Mouse (Mus musculus): ENCODE measurements around the gene Sema3b. TPM values are rescaled to one million over a fixed set of nuclear protein-coding genes. Genes with fewer than 3 reads are reported as not detected.

The Sema3b gene
- total and polyA plus RNA-seq, 2 experiments from 2014 or later = 4.0 to 16.7 TPM

DNA sequence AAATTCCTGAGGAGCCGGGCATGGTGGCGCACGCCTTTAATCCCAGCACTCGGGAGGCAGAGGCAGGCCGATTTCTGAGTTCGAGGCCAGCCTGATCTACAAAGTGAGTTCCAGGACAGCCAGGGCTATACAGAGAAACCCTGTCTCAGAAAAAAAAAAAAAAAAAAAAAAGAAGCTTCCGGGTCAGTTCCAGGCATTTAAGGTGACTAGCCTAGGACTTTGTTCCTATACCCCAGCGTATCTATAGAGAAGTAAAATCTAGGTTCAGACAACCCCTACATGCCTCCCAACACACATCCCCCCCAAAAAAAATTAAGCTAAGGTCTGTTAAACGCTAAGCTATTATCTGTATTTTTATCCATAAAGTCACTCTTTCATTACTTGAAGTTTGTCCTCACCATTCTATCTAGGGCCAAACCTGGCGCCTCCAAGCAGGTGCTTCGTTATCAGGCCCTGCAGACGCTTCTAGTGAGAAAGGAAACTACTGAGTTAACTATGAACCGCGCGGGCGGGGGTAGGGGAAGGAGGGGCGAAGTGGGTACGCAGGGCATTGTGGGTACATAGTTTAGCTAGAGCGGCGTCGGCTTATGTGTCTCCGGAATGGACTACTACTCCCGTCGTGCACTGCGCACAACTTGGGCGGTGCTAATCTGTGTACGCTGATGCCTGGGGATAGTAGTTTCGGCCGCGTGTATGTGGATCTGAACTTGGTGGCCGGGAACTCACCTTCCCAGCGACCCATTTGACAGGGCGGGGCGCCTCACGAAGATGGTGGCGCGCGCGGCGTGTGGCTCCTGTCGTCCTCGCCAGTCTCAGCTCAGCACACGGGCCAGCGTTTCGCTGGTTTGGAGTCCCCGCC lies 21.8 kb downstream of the Sema3b start, which contains the start of gene Ifrd2:
TSS of gene Ifrd2 (plus strand) at position 669 of the 859 bp plus-strand sequence.
- no peak within 1 kb of the TSS for H3K27ac ChIP-seq (ENCODE audit: low read depth, low read length)
- WGBS = 13% methylated on average over 46 of the region's 46 CpGs
- peak; percentile 97 for ATAC-seq (ENCODE audit: low FRiP score)
- peak within 1 kb of the TSS; percentile 75 for H3K4me2 ChIP-seq (ENCODE audit: low read depth, low read length, poor library complexity, severe bottlenecking)
- H3K4me1 ChIP-seq (ENCODE audit: insufficient read depth, low read length) = peaks cover 11% of the 10 kb centered on the region; the same call in 1 of the 2 replicates
- peak within 1 kb of the TSS; percentile 53; the same call in 1 of the 2 replicates for H3K9ac ChIP-seq (replicated peaks; ENCODE audit: low read length, poor library complexity, severe bottlenecking)
- peak; percentile 99 for DNase-seq (ENCODE audit: low spot score)
- peaks cover 29% of the 10 kb centered on the region for H3K36me3 ChIP-seq (ENCODE audit: insufficient read depth, low read length)
- no peaks in the 10 kb centered on the region for H3K9me3 ChIP-seq (ENCODE audit: low read length)
- TF ChIP-seq CTCF (IDR thresholded peaks at IDR 0.05) = no peak
- H3K4me3 ChIP-seq (ENCODE audit: low read depth, low read length) = peak within 1 kb of the TSS; percentile 62
- no peaks in the 10 kb centered on the region for H3K27me3 ChIP-seq (ENCODE audit: insufficient read depth, low read length)

DNA sequence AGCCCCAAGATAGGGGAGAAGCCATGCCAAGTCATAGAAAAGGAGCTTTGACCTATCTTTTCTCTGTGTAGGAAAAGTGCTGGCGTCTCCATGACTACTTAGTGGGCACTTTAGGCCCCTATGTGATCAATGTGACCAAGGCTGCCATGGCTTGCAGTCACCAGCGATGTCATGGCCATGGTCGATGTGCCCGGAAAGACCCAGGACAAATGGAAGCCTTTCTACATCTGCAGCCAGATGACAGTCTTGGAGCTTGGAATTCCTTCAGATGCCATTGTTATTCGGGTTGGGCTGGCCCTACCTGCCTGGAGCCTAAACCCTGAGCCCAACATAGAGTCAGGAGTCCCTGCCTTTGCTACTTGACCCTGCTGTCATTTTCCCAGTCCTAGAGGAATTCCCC lies 22.5 kb downstream of the Sema3b start:
- H3K4me1 ChIP-seq (ENCODE audit: insufficient read depth, low read length) = peaks cover 15% of the 10 kb centered on the region; the same call in 1 of the 2 replicates
- H3K27me3 ChIP-seq (ENCODE audit: insufficient read depth, low read length) = no peaks in the 10 kb centered on the region
- H3K4me2 ChIP-seq (ENCODE audit: low read depth, low read length, poor library complexity, severe bottlenecking) = no peak overlapping the region
- no peak overlapping the region for H3K9ac ChIP-seq (replicated peaks; ENCODE audit: low read length, poor library complexity, severe bottlenecking)
- peaks cover 24% of the 10 kb centered on the region for H3K36me3 ChIP-seq (ENCODE audit: insufficient read depth, low read length)
- H3K9me3 ChIP-seq (ENCODE audit: low read length) = no peaks in the 10 kb centered on the region
- no peak for TF ChIP-seq CTCF (IDR thresholded peaks at IDR 0.05)
- no peak overlapping the region for H3K4me3 ChIP-seq (ENCODE audit: low read depth, low read length)
- 98% methylated on average over 5 of the region's 5 CpGs for WGBS
- DNase-seq (ENCODE audit: low spot score) (no peak), ATAC-seq (ENCODE audit: low FRiP score) (no peak)
- H3K27ac ChIP-seq (ENCODE audit: low read depth, low read length) = no peak overlapping the region

DNA sequence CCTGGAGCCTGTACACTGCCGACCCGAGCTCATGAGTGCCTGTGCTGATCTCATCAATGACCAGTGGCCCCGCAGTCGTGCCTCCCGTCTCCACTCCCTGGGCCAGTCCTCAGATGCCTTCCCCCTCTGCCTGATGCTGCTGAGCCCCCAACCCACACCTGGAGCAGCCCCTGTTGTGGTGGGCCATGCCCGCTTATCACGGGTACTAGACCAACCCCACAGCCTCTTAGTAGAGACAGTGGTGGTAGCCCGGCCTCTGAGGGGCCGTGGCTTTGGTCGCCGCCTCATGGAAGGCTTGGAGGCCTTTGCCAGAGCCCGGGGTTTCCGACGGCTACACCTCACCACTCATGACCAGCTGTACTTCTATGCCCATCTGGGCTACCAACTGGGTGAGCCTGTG lies 25.9 kb downstream of the Sema3b start:
- H3K9ac ChIP-seq (replicated peaks; ENCODE audit: low read length, poor library complexity, severe bottlenecking) = no peak overlapping the region
- no peak for DNase-seq (ENCODE audit: low spot score)
- H3K4me2 ChIP-seq (ENCODE audit: low read depth, low read length, poor library complexity, severe bottlenecking) = no peak overlapping the region
- peaks cover 14% of the 10 kb centered on the region; the same call in 1 of the 2 replicates for H3K4me1 ChIP-seq (ENCODE audit: insufficient read depth, low read length)
- H3K36me3 ChIP-seq (ENCODE audit: insufficient read depth, low read length) = peaks cover 6% of the 10 kb centered on the region
- no peaks in the 10 kb centered on the region for H3K27me3 ChIP-seq (ENCODE audit: insufficient read depth, low read length)
- WGBS = 96% methylated on average over 14 of the region's 14 CpGs
- H3K4me3 ChIP-seq (ENCODE audit: low read depth, low read length) = no peak overlapping the region
- TF ChIP-seq CTCF (IDR thresholded peaks at IDR 0.05) = no peak
- no peak for ATAC-seq (ENCODE audit: low FRiP score)
- no peaks in the 10 kb centered on the region for H3K9me3 ChIP-seq (ENCODE audit: low read length)
- no peak overlapping the region for H3K27ac ChIP-seq (ENCODE audit: low read depth, low read length)

DNA sequence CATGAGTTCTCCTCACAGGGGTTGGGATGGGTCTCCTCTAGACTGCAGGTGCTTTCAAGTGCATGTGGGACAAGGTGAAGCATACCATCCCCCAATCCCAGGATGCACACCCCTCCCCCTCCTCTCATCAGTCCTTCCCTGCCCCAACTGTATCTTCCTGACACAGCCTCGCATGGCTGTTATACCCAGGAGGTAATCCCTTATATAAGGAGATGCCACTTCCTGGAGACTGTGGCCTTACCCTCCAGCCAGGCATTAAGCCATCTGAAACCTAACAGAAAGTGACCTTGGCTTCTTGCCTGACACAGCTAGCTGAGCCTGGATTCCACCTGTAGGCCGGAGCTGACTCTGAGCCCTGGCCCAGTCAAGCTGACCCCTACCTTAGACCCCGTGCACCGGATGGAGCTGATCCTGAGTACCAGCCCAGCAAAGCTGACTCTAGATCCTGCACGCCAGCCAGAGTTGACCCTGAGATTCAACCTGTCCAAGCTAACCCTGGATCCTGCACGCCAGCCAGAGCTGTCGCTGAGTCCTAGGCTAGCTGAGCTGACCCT lies 26.4 kb downstream of the Sema3b start:
- H3K9ac ChIP-seq (replicated peaks; ENCODE audit: low read length, poor library complexity, severe bottlenecking) = no peak overlapping the region
- H3K4me1 ChIP-seq (ENCODE audit: insufficient read depth, low read length) = 0 out of 2 replicates have a peak, but pooled peaks cover 11% of the 10 kb centered on the region
- TF ChIP-seq CTCF (IDR thresholded peaks at IDR 0.05) = no peak
- no peak overlapping the region for H3K27ac ChIP-seq (ENCODE audit: low read depth, low read length)
- no peaks in the 10 kb centered on the region for H3K9me3 ChIP-seq (ENCODE audit: low read length)
- no peaks in the 10 kb centered on the region for H3K27me3 ChIP-seq (ENCODE audit: insufficient read depth, low read length)
- 87% methylated on average over 7 of the region's 7 CpGs for WGBS
- DNase-seq (ENCODE audit: low spot score) (no peak), ATAC-seq (ENCODE audit: low FRiP score) (no peak)
- H3K4me2 ChIP-seq (ENCODE audit: low read depth, low read length, poor library complexity, severe bottlenecking) = no peak overlapping the region
- H3K36me3 ChIP-seq (ENCODE audit: insufficient read depth, low read length) = peaks cover 6% of the 10 kb centered on the region
- no peak overlapping the region for H3K4me3 ChIP-seq (ENCODE audit: low read depth, low read length)

- peak overlapping the region; percentile 60 for H3K4me3 ChIP-seq (ENCODE audit: low read depth, low read length)
- 77% methylated on average over 4 of the region's 4 CpGs for WGBS
- no peaks in the 10 kb centered on the region for H3K9me3 ChIP-seq (ENCODE audit: low read length)
- 0 out of 2 replicates have a peak, but pooled peaks cover 11% of the 10 kb centered on the region for H3K4me1 ChIP-seq (ENCODE audit: insufficient read depth, low read length)
- no peaks in the 10 kb centered on the region for H3K27me3 ChIP-seq (ENCODE audit: insufficient read depth, low read length)
- no peak for TF ChIP-seq CTCF (IDR thresholded peaks at IDR 0.05)
- no peak overlapping the region for H3K27ac ChIP-seq (ENCODE audit: low read depth, low read length)
- no peak for DNase-seq (ENCODE audit: low spot score)
- H3K4me2 ChIP-seq (ENCODE audit: low read depth, low read length, poor library complexity, severe bottlenecking) = peak overlapping the region; percentile 88
- peaks cover 6% of the 10 kb centered on the region for H3K36me3 ChIP-seq (ENCODE audit: insufficient read depth, low read length)
- H3K9ac ChIP-seq (replicated peaks; ENCODE audit: low read length, poor library complexity, severe bottlenecking) = peak overlapping the region; percentile 79
- no peak for ATAC-seq (ENCODE audit: low FRiP score)
Observed at GRCm38 (mm10) chr9:107581584-107581983, 27.4 kb downstream of the Sema3b start.

Data from midbrain, postnatal 0 days (tissue).